Mouse (Mus musculus) cerebellum, adult 2 months (tissue): Measurements from ENCODE around the gene Etl4.

Experiments used
- CTCF ChIP-seq: fragments of 200-500 bp; IDR thresholded peaks from 2 replicates; pipeline ENCODE4 v1.5.1; 2011; ENCODE audit warnings: low read depth, mild to moderate bottlenecking, control low read depth, low read length, moderate library complexity, borderline replicate concordance; ENCODE audit not compliant: insufficient read depth
- POLR2A ChIP-seq: fragments of 200-500 bp; IDR thresholded peaks from 2 replicates; pipeline ENCODE4 v1.6.1; 2011; ENCODE audit warnings: low read length, control low read depth, borderline replicate concordance; ENCODE audit not compliant: insufficient read depth

GRCm38 (mm10) chr2:20603991-20604390 lies 694.4 kb downstream of the Etl4 start:
- TF ChIP-seq CTCF (no peak), POLR2A (no peak)
